Mouse (Mus musculus): ENCODE results near the gene Gm34653.

Gene Gm34653

GRCm38 (mm10) chr2:34818492-34818891 lies 14.3 kb upstream of the Gm34653 start:
- 91% methylated on average over 2 of the region's 2 CpGs for WGBS

GRCm38 (mm10) chr2:34825827-34826459 lies 6.9 kb upstream of the Gm34653 start, which contains the start of gene Fbxw2:
Gene Fbxw2, minus strand, starts transcription at chr2:34826311.
- WGBS = under 1% methylated on average over 57 of the region's 57 CpGs

DNA sequence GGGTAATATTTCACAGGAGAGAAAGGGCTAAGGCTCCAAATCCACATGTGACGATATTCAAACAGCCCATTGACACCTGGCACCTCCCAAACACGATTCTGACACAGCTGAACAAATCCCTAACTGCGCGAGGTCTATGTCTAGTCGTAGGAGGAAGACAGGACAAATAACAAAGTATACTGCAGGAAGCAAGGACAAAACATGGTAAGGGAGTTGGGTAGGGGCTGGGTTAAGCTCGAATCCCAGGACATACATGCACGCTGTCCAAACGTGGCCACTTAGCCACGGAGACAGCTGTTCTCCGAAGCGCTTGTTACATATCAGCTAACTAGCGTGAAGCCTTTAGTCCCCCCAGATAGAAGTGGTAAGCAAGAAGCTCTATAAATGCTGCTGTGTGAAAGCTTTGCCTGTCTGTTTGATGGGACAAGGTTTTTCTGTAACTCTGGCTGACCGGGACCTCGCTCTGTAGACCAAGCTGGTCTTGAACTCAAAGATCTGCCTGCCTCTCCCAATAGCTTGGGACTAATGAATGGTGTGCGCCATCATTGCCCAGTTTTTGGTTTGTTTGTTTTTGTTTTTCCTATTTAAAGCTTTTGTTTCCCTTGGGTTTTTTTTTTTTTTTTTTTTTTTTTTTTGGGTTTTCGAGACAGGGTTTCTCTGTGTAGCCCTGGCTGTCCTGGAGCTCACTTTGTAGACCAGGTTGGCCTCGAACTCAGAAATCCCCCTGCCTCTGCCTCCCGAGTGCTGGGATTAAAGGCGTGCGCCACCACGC lies 6.2 kb upstream of the Gm34653 start:
- 35% methylated on average over 20 of the region's 21 CpGs for WGBS

DNA sequence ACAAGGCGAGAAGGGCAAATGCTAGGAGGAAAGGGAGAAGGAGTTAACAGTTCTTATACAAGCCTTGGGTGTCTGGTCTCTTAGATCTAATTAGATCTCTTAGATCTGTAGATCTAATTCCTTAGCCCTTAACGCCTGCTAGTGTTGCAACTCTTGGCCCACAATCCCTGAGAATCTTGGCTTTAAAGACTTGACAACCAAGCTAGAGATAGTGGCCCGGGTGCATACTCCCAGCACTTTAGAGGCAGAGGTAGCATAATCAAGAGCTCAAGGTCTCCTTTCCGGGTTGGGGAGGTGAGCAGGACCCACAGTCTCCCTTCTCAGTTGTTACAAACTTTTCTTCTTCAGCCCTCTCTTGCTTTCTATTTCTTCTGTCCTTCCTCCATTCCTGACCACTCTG lies 5.2 kb upstream of the Gm34653 start:
- 87% methylated on average over 4 of the region's 4 CpGs for WGBS

DNA sequence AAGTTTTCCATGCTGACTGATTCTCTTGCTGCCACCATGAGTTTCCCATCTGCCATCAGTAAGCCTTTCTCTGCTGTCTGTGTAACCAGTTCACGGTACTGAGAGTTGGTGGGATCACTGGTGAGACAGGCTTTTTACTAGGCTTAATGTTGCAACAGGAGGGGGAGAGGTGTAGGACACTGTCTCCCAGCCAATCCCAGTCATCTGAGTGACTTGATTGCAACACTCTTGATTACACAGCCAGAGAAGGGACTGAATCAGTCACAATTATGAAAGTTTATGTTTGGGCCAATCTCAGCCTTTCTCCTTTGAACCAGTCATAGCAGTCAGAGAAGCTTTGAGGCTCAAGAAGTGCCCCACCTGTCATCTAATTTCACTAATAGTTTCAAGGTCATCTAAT lies 4.8 kb upstream of the Gm34653 start:
- WGBS = 87% methylated on average over 1 of the region's 1 CpGs

- 95% methylated on average over 17 of the region's 17 CpGs for WGBS
Measured at GRCm38 (mm10) chr2:34830066-34830465, 2.7 kb upstream of the Gm34653 start.

DNA sequence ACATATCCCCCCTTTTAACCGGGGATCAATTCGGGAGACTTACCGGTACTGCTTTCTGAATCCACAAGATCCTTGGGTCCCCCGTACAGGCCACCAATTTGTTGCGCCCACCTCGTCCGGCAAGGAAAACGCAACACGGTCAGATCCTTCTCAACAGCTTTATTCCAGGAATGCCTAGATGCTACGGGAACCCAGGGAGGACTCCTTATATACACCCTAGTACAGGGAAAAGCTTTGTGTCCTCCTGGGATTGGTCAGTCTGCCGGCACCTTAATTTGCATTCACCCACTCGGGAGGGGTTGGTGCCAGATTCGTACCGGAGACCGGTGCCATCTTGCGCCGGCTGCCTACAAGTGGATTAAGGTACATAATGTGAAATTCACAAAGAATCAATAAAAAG lies 817 bp downstream of the Gm34653 start:
- WGBS = 88% methylated on average over 17 of the region's 17 CpGs

- 67% methylated on average over 3 of the region's 3 CpGs for WGBS
Measured at GRCm38 (mm10) chr2:34835669-34836068, 2.9 kb downstream of the Gm34653 start.

DNA sequence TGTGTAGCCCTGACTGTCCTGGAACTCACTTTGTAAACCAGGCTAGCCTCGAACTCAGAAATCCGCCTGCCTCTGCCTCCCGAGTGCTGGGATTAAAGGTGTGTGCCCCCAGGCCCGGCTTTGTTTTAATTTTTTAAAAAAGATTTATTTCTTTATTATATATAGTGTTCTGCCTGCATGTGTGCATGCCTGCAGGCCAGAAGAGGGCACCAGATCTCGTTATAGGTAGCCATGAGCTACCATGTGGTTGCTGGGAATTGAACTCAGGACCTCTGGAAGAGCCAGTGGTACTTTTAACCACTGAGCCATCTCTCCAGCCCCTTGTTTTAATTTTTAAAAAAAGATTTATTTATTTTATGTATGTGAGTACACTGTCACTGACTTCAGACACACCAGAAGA lies 7.3 kb downstream of the Gm34653 start:
- 85% methylated on average over 5 of the region's 5 CpGs for WGBS

DNA sequence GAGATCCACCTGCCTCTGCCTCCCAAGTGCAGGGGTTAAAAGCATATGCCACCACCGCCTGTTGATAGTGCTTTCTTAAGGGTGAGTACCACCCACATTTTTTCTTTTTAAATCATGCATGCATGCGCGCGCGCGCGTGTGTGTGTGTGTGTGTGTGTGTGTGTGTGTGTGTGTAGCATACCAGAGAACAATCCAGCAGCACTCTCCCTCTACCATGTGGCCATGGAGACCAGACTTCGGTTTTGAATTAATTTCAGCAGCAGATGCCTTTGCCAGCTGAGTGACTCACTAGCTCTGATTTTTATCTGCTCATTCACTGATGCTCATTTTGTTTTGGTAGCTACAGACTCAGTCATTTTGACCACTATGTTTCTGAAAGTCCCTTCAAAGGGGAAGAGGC lies 8.9 kb downstream of the Gm34653 start:
- 47% methylated on average over 8 of the region's 8 CpGs for WGBS

DNA sequence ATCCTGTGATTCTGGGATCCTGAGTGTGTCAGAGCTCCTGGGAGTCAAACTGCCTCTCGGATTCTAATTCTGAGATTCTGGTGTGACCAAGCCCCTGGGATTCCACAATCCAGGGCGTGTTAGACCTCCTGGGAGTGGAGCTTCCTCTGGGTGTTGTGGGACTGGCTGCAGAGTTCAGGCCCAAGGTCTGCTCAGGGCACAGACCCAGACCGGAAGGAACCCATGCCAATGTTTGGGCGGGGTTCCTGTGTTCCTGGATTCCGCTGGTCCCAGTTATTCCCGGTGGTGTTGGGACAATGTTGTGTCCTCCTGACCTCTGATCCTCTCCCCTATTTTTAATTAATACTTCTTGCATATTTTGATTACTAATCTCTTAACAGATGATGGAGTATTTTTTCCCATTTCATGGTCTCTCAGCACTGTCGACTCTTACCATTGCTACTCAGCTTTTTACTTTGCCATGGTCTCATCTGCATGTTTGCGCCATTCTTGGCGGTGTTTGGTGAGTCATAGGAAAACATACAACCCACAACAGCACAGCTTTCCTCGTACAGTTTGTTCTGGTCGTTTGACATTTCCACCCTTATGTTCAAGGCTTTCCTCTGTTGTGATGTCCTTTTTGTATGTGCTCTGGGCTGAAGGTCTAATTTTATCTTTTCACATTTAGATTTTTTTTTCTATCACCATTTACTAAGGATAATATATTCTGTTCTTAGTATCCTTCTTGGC lies 10.6 kb downstream of the Gm34653 start:
- WGBS = 64% methylated on average over 11 of the region's 11 CpGs

GRCm38 (mm10) chr2:34847702-34848101 lies 14.9 kb downstream of the Gm34653 start:
- 100% methylated on average over 1 of the region's 1 CpGs for WGBS

DNA sequence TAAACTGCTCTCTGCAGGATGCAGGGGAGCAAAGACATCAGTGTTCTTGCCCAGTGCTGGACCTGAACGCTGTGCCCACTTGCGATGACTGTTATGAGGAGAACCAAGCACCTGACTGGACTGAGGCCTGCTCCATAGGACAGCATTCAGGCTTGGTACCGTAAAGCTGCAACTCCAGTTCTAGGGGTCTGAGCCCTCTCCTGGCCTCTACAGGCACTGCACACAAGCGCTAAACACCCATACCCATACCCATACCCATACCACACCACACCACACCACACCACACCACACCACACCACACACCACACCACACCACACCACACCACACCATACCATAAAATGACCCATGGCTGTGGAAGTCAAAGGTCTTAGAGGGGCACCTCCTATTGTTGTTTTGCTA lies 22.5 kb downstream of the Gm34653 start:
- 96% methylated on average over 4 of the region's 4 CpGs for WGBS

- 86% methylated on average over 8 of the region's 8 CpGs for WGBS
Measured at GRCm38 (mm10) chr2:34857728-34858127, 24.9 kb downstream of the Gm34653 start.

- WGBS = 19% methylated on average over 5 of the region's 5 CpGs
Measured at GRCm38 (mm10) chr2:34869680-34870079, 36.9 kb downstream of the Gm34653 start.

DNA sequence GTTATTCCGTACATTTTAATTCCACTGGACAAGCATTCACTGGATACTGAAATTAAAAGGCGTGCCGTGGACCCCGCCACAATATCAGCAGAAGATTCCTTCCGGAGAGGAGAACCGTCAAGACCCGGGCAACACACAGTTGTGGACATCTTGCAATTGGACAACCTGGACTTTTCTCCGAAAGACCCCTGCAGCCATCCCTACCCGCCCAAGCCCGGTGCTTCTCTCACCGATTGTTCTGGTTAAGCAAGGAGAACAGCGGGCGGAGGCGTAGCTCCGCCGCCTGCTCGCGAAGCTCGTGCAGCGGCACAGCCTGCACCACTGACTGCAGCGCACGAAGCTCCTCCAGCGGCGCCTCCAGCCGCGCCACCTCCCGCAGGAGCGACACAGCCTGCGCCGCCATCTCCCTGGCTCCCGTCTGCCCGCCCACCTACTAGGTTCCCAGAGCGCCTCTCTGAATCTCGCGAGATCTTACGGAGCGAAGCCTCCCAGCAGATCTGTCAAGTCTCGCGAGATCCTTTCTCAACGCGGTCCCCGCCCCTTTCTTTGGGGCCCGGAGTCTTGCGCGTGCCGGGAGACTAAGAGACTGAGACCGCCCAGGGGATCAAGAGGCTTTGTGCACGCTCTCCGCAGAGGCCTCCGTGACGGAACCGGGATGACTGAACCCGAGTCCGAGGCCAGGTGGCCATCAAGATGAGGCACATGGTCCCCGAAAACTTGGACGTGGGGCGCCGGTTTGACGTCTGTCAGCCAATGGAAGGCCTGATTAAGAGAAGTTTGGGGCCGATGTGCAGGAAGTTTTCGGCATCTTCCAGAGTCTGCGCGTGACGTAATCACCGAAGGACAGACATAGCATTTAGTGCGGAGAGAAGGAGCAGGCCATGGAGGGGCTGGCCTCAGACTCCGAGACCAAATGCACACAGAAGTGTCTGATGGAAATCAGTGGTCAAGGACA lies 38.0 kb downstream of the Gm34653 start:
- under 1% methylated on average over 67 of the region's 67 CpGs for WGBS

DNA sequence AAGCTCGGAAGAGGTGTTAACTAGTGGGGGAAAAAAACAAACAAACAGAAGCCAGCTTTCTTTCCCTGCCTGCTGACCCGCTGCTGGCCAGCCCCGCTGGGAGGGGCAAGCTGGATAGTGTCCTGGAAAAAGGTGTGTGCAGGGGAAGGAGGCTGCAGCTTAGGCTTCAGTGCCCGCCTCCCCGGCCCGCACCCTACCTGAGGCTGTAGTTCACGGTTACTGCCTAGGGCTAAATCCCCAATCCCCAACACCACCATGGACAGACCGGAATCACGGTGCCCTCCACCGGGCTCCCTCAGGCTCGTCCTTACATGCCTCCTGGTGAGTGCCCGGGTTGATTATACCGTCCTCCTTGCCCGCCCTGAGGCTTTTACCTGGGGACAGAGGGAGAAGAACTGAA lies 41.5 kb downstream of the Gm34653 start, which contains the start of gene Cutal:
Cutal (plus strand) TSS at position 126 of the 400 bp plus-strand sequence.
- WGBS = 8% methylated on average over 14 of the region's 14 CpGs

GRCm38 (mm10) chr2:34874816-34875345 lies 42.1 kb downstream of the Gm34653 start, which contains the start of gene Psmd5:
Gene Psmd5, minus strand, starts transcription at chr2:34874968.
- 23% methylated on average over 8 of the region's 8 CpGs for WGBS

DNA sequence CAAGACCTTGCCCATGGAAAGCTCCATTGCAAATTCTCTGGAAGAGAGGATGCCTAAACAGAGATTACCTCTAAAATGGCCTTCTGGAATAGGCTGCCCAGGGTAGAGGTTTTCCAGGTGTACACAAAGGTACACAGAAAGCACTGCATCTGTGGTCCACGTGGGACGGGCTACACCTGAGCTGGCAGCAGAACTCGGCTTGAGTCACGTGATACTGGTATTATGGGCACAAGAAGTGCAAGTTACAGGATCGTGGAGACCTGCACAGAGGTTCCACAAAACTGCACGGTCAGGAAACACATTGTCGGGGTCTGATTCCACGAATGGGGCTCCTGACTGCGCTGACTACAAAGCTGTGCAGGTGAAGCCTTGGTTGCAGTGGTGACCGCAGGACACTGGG lies 47.2 kb downstream of the Gm34653 start:
- WGBS = 94% methylated on average over 10 of the region's 10 CpGs

- WGBS = 96% methylated on average over 2 of the region's 2 CpGs
Measured at GRCm38 (mm10) chr2:34882757-34883156, 50.0 kb downstream of the Gm34653 start.

GRCm38 (mm10) chr2:34883190-34883589 lies 50.4 kb downstream of the Gm34653 start:
- WGBS = 77% methylated on average over 5 of the region's 5 CpGs

Measured in cerebral cortex, adult 2 months (tissue).